Mouse (Mus musculus) layer of hippocampus, adult 2 months (tissue): ENCODE measurements around the gene Gm11559. TPM values are rescaled to one million over a fixed set of nuclear protein-coding genes. Genes with fewer than 3 reads are reported as not detected.
"Not testable (repeated sequence)": the region's sequence is repeated elsewhere in the genome, so short reads cannot be mapped to it uniquely, and the experiment has no call there.

Experiments used
- DNase-seq, 2 experiments: peaks; one replicate each; pipeline ENCODE4 v3.0.0; 2022; ENCODE audit warnings: low spot score in 2 of 2
- H3K27ac ChIP-seq: fragments of 200-600 bp; 2 replicates; pipeline ENCODE4 v1.8.1; 2022
- H3K4me3 ChIP-seq: fragments of 200-600 bp; 2 replicates; pipeline ENCODE4 v1.8.1; 2022; ENCODE audit warnings: mild to moderate bottlenecking
- CTCF ChIP-seq: fragments of 200-600 bp; conservative IDR thresholded peaks from 2 replicates; pipeline ENCODE4 v1.8.1; 2022; ENCODE audit warnings: antibody characterized with exemption, mild to moderate bottlenecking, moderate library complexity
- long read RNA-seq, 2 experiments: library from polyadenylated mRNA; stranded (forward); transcript quantifications; one replicate each; pipeline ENCODE4 v2.0.0; 2021; ENCODE audit warnings: borderline mapping rate in 2 of 2
- total RNA-seq, 2 experiments: library from RNA; stranded (reverse); gene quantifications; 2 replicates each; pipeline ENCODE4 v1.2.3; 2021

Gm11559 gene
- not detected for total RNA-seq
- long read RNA-seq, experiment 1 = 0 reads
- long read RNA-seq, experiment 2 = 0 reads

- H3K27ac ChIP-seq, DNase-seq, H3K4me3 ChIP-seq: not testable (repeated sequence)
These were observed at the start of gene Gm11559 for GRCm38 (mm10) chr11:99864176-99864575. Gene Gm11559, plus strand, starts transcription at chr11:99864476.

- H3K27ac ChIP-seq, H3K4me3 ChIP-seq, DNase-seq: not testable (repeated sequence)
These were observed 48.7 kb upstream of the Gm11559 start, which contains the start of gene Gm11564 for GRCm38 (mm10) chr11:99815566-99815965. Gene Gm11564, minus strand, starts transcription at chr11:99815666.

GRCm38 (mm10) chr11:99837966-99838365, 26.3 kb upstream of the Gm11559 start, which contains the start of gene 2300003K06Rik:
Gene 2300003K06Rik, minus strand, starts transcription at chr11:99838066.
- DNase-seq = no peak
- TF ChIP-seq CTCF = no peak
- no peak within 1 kb of the TSS for H3K27ac ChIP-seq
- no peak within 1 kb of the TSS for H3K4me3 ChIP-seq

GRCm38 (mm10) chr11:99842185-99842584, 22.1 kb upstream of the Gm11559 start:
- TF ChIP-seq CTCF = no peak
- DNase-seq = no peak
- Histone ChIP-seq H3K4me3 (no peak overlapping the region), H3K27ac (no peak overlapping the region)

GRCm38 (mm10) chr11:99846746-99847145, 17.5 kb upstream of the Gm11559 start:
- TF ChIP-seq CTCF = no peak

GRCm38 (mm10) chr11:99851508-99851907, 12.8 kb upstream of the Gm11559 start, which contains the start of gene Krtap4-16:
Gene Krtap4-16, minus strand, starts transcription at chr11:99851608.
- TF ChIP-seq CTCF = no peak
- Histone ChIP-seq H3K27ac (no peak within 1 kb of the TSS), H3K4me3 (no peak within 1 kb of the TSS)
- no peak for DNase-seq

More at GRCm38 (mm10) chr11:99846746-99847145, 17.5 kb upstream of the Gm11559 start:
- no peak overlapping the region for H3K27ac ChIP-seq
- H3K4me3 ChIP-seq = no peak overlapping the region
- no peak for DNase-seq

GRCm38 (mm10) chr11:99854121-99854520, 10.2 kb upstream of the Gm11559 start:
- no peak overlapping the region for H3K27ac ChIP-seq
- no peak overlapping the region for H3K4me3 ChIP-seq
- peak; percentile 56 for TF ChIP-seq CTCF
- no peak for DNase-seq

GRCm38 (mm10) chr11:99857617-99858016, 6.7 kb upstream of the Gm11559 start, which contains the start of gene Gm11568:
Gene Gm11568, plus strand, starts transcription at chr11:99857917.
- no peak for TF ChIP-seq CTCF
- Histone ChIP-seq H3K27ac (no peak within 1 kb of the TSS), H3K4me3 (no peak within 1 kb of the TSS)
- DNase-seq = no peak

- Histone ChIP-seq H3K27ac (no peak overlapping the region), H3K4me3 (no peak overlapping the region)
- no peak for TF ChIP-seq CTCF
- DNase-seq = no peak
These were observed 5.5 kb upstream of the Gm11559 start for GRCm38 (mm10) chr11:99858761-99859160.

GRCm38 (mm10) chr11:99873089-99873488, 8.8 kb downstream of the Gm11559 start, which contains the start of gene Krtap9-1:
Gene Krtap9-1, plus strand, starts transcription at chr11:99873389.
- H3K27ac ChIP-seq, H3K4me3 ChIP-seq, DNase-seq: not testable (repeated sequence)

GRCm38 (mm10) chr11:99878887-99879286, 14.6 kb downstream of the Gm11559 start, which contains the start of gene Gm11567:
Gene Gm11567, plus strand, starts transcription at chr11:99879187.
- not testable (repeated sequence) for H3K27ac ChIP-seq, DNase-seq, H3K4me3 ChIP-seq

- Histone ChIP-seq H3K27ac (no peak within 1 kb of the TSS), H3K4me3 (no peak within 1 kb of the TSS)
- TF ChIP-seq CTCF = no peak
- DNase-seq = no peak
These were observed 43.3 kb downstream of the Gm11559 start, which contains the start of gene Krtap31-1 for GRCm38 (mm10) chr11:99907620-99908019. Gene Krtap31-1, plus strand, starts transcription at chr11:99907920.

- no peak within 1 kb of the TSS for H3K27ac ChIP-seq
- DNase-seq = no peak
- TF ChIP-seq CTCF = no peak
- no peak within 1 kb of the TSS for H3K4me3 ChIP-seq
These were observed 50.2 kb downstream of the Gm11559 start, which contains the start of gene Gm11565 for GRCm38 (mm10) chr11:99914451-99914850. Gene Gm11565, plus strand, starts transcription at chr11:99914751.

Other genes starting within 250 kb of the Gm11559 start
- gene Krtap2-4, start 249.6 kb upstream of the Gm11559 start, total RNA-seq = not detected
- not detected for gene Gm11562, start 244.0 kb upstream of the Gm11559 start, total RNA-seq
- not detected for gene Krtap4-1, start 236.2 kb upstream of the Gm11559 start, total RNA-seq
- not detected for gene Krtap4-2, start 229.4 kb upstream of the Gm11559 start, total RNA-seq
- gene Krtap4-7, start 220.4 kb upstream of the Gm11559 start, total RNA-seq = not detected
- gene Gm11555, start 214.2 kb upstream of the Gm11559 start, total RNA-seq = not detected
- gene Gm11563, start 205.5 kb upstream of the Gm11559 start, total RNA-seq = not detected
- not detected for gene Krtap4-6, start 198.5 kb upstream of the Gm11559 start, total RNA-seq
- gene Gm14190, start 173.7 kb upstream of the Gm11559 start, total RNA-seq = not detected
- not detected for gene Gm14180, start 130.2 kb upstream of the Gm11559 start, total RNA-seq
- gene Gm11595, start 91.6 kb upstream of the Gm11559 start, total RNA-seq = not detected
- not detected for gene Krtap4-8, start 83.8 kb upstream of the Gm11559 start, total RNA-seq
- not detected for gene Krtap4-9, start 79.3 kb upstream of the Gm11559 start, total RNA-seq
- gene Gm11596, start 71.0 kb upstream of the Gm11559 start, total RNA-seq = not detected
- gene Gm11569, start 65.5 kb upstream of the Gm11559 start, total RNA-seq = not detected
- gene Gm11554, start 60.0 kb upstream of the Gm11559 start, total RNA-seq = not detected
- gene Krtap4-13, start 54.6 kb upstream of the Gm11559 start, total RNA-seq = not detected
- gene Gm11564, start 48.8 kb upstream of the Gm11559 start, total RNA-seq = not detected
- gene 2300003K06Rik, start 26.4 kb upstream of the Gm11559 start, total RNA-seq = not detected
- not detected for gene Krtap4-16, start 12.9 kb upstream of the Gm11559 start, total RNA-seq
- not detected for gene Gm11568, start 6.6 kb upstream of the Gm11559 start, total RNA-seq
- not detected for gene Krtap9-1, start 8.9 kb downstream of the Gm11559 start, total RNA-seq
- not detected for gene Gm11567, start 14.7 kb downstream of the Gm11559 start, total RNA-seq
- not detected for gene Krtap31-1, start 43.4 kb downstream of the Gm11559 start, total RNA-seq
- not detected for gene Gm11565, start 50.3 kb downstream of the Gm11559 start, total RNA-seq
- not detected for gene Krtap31-2, start 71.8 kb downstream of the Gm11559 start, total RNA-seq
- gene Krtap9-5, start 84.0 kb downstream of the Gm11559 start, total RNA-seq = not detected
- gene Krtap29-1, start 114.6 kb downstream of the Gm11559 start, total RNA-seq = not detected
- gene Krtap16-1, start 122.1 kb downstream of the Gm11559 start, total RNA-seq = not detected
- gene Krtap17-1, start 129.5 kb downstream of the Gm11559 start, total RNA-seq = not detected
- gene Krt33a, start 151.7 kb downstream of the Gm11559 start, total RNA-seq = not detected
- not detected for gene Krt33b, start 165.4 kb downstream of the Gm11559 start, total RNA-seq
- not detected for gene Krt34, start 177.1 kb downstream of the Gm11559 start, total RNA-seq
- not detected for gene Krt31, start 186.1 kb downstream of the Gm11559 start, total RNA-seq
- not detected for gene Krt32, start 223.8 kb downstream of the Gm11559 start, total RNA-seq
- gene Krt35, start 231.8 kb downstream of the Gm11559 start, total RNA-seq = not detected
- not detected for gene Krt36, start 241.2 kb downstream of the Gm11559 start, total RNA-seq